Mouse (Mus musculus) midbrain, embryonic 12.5 days (tissue): Measurements from ENCODE around the gene Zgrf1. TPM values are rescaled to one million over a fixed set of nuclear protein-coding genes. Genes with fewer than 3 reads are reported as not detected.

Source experiments
- ATAC-seq: fragments of 200-750 bp; cut with Nextera tagmentation; 2 replicates; pipeline ENCODE4 v1.8.0; 2017; ENCODE audit warnings: low read depth, moderate TSS enrichment, moderate library complexity; ENCODE audit not compliant: low FRiP score
- H3K27ac ChIP-seq: fragments of 300-500 bp; sonication (generic); replicated peaks from 2 replicates; pipeline ENCODE4 v1.5.1; 2016; ENCODE audit warnings: mild to moderate bottlenecking
- H3K27me3 ChIP-seq: fragments of 300-500 bp; sonication (generic); 2 replicates; pipeline ENCODE4 v1.6.1; 2016; ENCODE audit warnings: mild to moderate bottlenecking
- H3K36me3 ChIP-seq: fragments of 300-500 bp; sonication (generic); 2 replicates; pipeline ENCODE4 v1.6.1; 2016
- H3K4me1 ChIP-seq: fragments of 300-500 bp; sonication (generic); 2 replicates; pipeline ENCODE4 v1.6.1; 2016
- H3K4me2 ChIP-seq: fragments of 300-500 bp; sonication (generic); replicated peaks from 2 replicates; pipeline ENCODE4 v1.6.1; 2016; ENCODE audit warnings: mild to moderate bottlenecking, moderate library complexity
- H3K4me3 ChIP-seq: fragments of 300-500 bp; sonication (generic); 2 replicates; pipeline ENCODE4 v1.5.1; 2016; ENCODE audit warnings: mild to moderate bottlenecking
- H3K9ac ChIP-seq: fragments of 300-500 bp; sonication (generic); replicated peaks from 2 replicates; pipeline ENCODE4 v1.6.1; 2016; ENCODE audit warnings: mild to moderate bottlenecking, moderate library complexity
- H3K9me3 ChIP-seq: fragments of 300-500 bp; sonication (generic); 2 replicates; pipeline ENCODE4 v1.6.1; 2016; ENCODE audit warnings: mild to moderate bottlenecking
- WGBS: fragments of 180-500 bp; shearing (Covaris S2); methylation state at CpG from one replicate; pipeline ENCODE4 v1.1.7; 2016; 5-methylcytosine and 5-hydroxymethylcytosine counted together
- polyA plus RNA-seq: library from polyadenylated mRNA; unstranded; fragments of >200 nt; fragmentation: Nextera tagmentation; extraction: Ambion mirVana; gene quantifications from 2 replicates; pipeline ENCODE4 v1.2.1, GENCODE M21; 2016

The Zgrf1 gene
- polyA plus RNA-seq, 1 experiment from 2014 or later: 16.9 TPM

GRCm38 (mm10) chr3:127631582-127631981, 78.3 kb downstream of the Zgrf1 start:
- ATAC-seq: no peak
- Histone ChIP-seq H3K4me1 (peaks cover 65% of the 10 kb centered on the region), H3K27ac (peak overlapping the region; percentile 92; the same call in 1 of the 2 replicates), H3K27me3 (peaks cover 88% of the 10 kb centered on the region), H3K4me2 (peak overlapping the region; percentile 70), H3K9me3 (no peaks in the 10 kb centered on the region), H3K36me3 (no peaks in the 10 kb centered on the region), H3K4me3 (peak overlapping the region; percentile 5; the same call in 1 of the 2 replicates), H3K9ac (no peak overlapping the region)
- under 1% methylated on average over 10 of the region's 10 CpGs for WGBS

DNA sequence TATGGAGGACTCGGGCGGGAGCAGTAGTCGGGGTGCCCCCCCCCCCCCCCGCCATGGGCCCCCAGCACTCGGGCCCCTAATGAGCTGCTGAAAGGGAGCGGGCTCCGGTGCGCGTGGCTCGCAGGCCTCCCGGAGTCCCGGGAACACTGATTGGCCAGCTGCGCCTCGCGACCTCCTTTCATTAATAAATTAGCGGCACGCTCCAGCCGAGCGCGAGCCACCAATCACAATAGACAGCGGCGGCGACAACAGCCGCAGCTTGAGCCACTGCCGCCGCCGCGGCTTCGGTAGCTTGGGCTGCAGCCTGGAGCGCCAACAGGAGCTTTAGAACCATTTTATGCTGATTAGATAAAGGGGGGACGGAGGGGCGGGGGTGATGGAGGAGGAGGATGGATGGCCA, 79.2 kb downstream of the Zgrf1 start:
- H3K4me1 ChIP-seq: peaks cover 56% of the 10 kb centered on the region
- WGBS: under 1% methylated on average over 27 of the region's 32 CpGs

DNA sequence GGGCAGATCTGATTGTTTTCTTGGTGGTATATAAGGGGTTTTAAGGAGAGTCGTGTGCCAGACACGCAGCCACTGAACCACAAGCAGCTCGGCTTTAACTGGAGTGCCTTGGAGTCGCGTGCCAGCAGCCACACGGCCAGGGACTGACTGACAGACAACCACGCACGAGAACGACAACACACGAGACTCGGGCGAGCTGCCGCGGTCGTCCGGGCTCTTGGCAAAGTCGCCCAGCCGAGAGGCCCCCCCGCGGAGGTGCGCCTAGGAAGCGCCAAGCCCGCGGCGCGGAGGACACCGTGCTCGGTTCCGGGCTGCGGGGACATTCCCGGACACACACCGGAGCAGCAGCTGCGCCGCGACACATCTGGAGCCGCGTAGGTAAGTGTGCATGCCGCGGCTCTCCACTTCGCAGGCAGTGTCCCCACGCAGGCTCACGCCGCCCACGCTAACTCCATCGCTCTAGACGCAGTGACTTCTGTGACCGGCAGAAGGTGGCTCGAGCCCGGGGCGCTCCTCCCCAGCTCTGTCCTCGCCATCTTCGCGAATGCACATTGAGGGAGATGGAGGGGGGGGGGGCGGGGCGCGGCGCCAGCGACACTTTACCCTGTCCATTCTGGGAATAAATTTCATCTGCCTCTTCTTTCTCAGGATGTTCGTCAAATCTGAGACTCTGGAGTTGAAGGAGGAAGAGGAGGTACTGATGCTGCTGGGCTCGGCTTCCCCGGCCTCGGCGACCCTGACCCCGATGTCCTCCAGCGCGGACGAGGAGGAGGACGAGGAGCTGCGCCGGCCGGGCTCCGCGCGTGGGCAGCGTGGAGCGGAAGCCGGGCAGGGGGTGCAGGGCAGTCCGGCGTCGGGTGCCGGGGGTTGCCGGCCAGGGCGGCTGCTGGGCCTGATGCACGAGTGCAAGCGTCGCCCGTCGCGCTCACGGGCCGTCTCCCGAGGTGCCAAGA, 80.1 kb downstream of the Zgrf1 start, which contains the start of gene Neurog2:
TSS of gene Neurog2 (plus strand) at position 56 of the 953 bp plus-strand sequence.
- H3K4me1 ChIP-seq: peaks cover 48% of the 10 kb centered on the region
- WGBS: under 1% methylated on average over 92 of the region's 92 CpGs
- no peaks in the 10 kb centered on the region for H3K36me3 ChIP-seq
- H3K27ac ChIP-seq: peak within 1 kb of the TSS; percentile 92
- H3K4me2 ChIP-seq: peak within 1 kb of the TSS; percentile 70
- ATAC-seq: peak; percentile 61
- peak within 1 kb of the TSS; percentile 58 for H3K4me3 ChIP-seq
- H3K9ac ChIP-seq: peak within 1 kb of the TSS; percentile 77
- H3K27me3 ChIP-seq: peaks cover 88% of the 10 kb centered on the region
- no peaks in the 10 kb centered on the region for H3K9me3 ChIP-seq

More for the DNA sequence above, 79.2 kb downstream of the Zgrf1 start:
- H3K4me2 ChIP-seq: peak overlapping the region; percentile 70
- ATAC-seq: peak; percentile 83
- H3K27ac ChIP-seq: peak overlapping the region; percentile 92
- peak overlapping the region; percentile 58 for H3K4me3 ChIP-seq
- no peaks in the 10 kb centered on the region for H3K36me3 ChIP-seq
- peaks cover 88% of the 10 kb centered on the region for H3K27me3 ChIP-seq
- H3K9me3 ChIP-seq: no peaks in the 10 kb centered on the region
- H3K9ac ChIP-seq: peak overlapping the region; percentile 37; the same call in 1 of the 2 replicates

DNA sequence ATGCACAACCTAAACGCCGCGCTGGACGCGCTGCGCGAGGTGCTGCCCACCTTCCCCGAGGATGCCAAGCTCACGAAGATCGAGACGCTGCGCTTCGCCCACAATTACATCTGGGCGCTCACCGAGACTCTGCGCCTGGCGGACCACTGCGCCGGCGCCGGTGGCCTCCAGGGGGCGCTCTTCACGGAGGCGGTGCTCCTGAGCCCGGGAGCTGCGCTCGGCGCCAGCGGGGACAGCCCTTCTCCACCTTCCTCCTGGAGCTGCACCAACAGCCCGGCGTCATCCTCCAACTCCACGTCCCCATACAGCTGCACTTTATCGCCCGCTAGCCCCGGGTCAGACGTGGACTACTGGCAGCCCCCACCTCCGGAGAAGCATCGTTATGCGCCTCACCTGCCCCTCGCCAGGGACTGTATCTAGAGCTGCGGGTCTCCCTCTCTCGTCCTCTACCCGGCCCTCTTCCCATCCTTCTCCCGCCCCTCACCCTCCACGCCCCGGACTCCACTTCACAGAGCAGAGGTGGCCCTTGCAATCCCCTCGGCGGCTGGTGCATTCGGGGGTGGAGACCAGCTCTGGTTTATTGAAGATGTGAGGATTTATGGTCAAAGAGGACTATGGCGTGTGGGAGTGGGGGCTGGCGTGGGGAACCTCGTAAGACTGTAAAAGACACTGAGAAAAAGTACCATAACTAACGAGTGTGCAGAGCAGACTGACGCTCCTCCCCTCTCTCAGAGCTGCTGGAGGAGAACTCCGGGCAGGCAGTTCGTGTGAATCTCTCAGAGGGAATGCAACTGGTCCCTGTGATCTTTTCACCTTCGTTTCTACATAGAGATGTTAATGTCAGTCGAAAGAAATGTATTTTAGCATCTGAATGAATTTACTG, 81.1 kb downstream of the Zgrf1 start:
- WGBS: under 1% methylated on average over 57 of the region's 58 CpGs
- H3K4me3 ChIP-seq: peak overlapping the region; percentile 58
- peak overlapping the region; percentile 92 for H3K27ac ChIP-seq
- peaks cover 91% of the 10 kb centered on the region for H3K27me3 ChIP-seq
- peak; percentile 52 for ATAC-seq
- H3K4me2 ChIP-seq: peak overlapping the region; percentile 70
- no peaks in the 10 kb centered on the region for H3K36me3 ChIP-seq
- peak overlapping the region; percentile 77 for H3K9ac ChIP-seq
- H3K4me1 ChIP-seq: peaks cover 45% of the 10 kb centered on the region
- H3K9me3 ChIP-seq: no peaks in the 10 kb centered on the region

- peak overlapping the region; percentile 70 for H3K4me2 ChIP-seq
- peak overlapping the region; percentile 92 for H3K27ac ChIP-seq
- WGBS: 2% methylated on average over 3 of the region's 3 CpGs
- ATAC-seq: no peak
- peak overlapping the region; percentile 77; the same call in 1 of the 2 replicates for H3K9ac ChIP-seq
- H3K9me3 ChIP-seq: no peaks in the 10 kb centered on the region
- H3K27me3 ChIP-seq: peaks cover 91% of the 10 kb centered on the region
- peaks cover 51% of the 10 kb centered on the region for H3K4me1 ChIP-seq
- H3K4me3 ChIP-seq: peak overlapping the region; percentile 58
- no peaks in the 10 kb centered on the region for H3K36me3 ChIP-seq
Measured at GRCm38 (mm10) chr3:127634984-127635349, 81.7 kb downstream of the Zgrf1 start.

- WGBS: under 1% methylated on average over 36 of the region's 36 CpGs
- Histone ChIP-seq H3K4me3 (peak overlapping the region; percentile 15; the same call in 1 of the 2 replicates), H3K27ac (peak overlapping the region; percentile 73)
Measured at GRCm38 (mm10) chr3:127639875-127640761, 86.8 kb downstream of the Zgrf1 start.

GRCm38 (mm10) chr3:127640762-127641700, 87.7 kb downstream of the Zgrf1 start:
- Histone ChIP-seq H3K4me1 (peaks cover 50% of the 10 kb centered on the region), H3K27ac (peak overlapping the region; percentile 73), H3K9ac (peak overlapping the region; percentile 24; the same call in 1 of the 2 replicates), H3K27me3 (peaks cover 93% of the 10 kb centered on the region), H3K4me3 (0 out of 2 replicates have a peak overlapping the region, but pooled peaks have one; percentile 10), H3K36me3 (no peaks in the 10 kb centered on the region), H3K9me3 (no peaks in the 10 kb centered on the region), H3K4me2 (peak overlapping the region; percentile 41)
- 2% methylated on average over 37 of the region's 37 CpGs for WGBS
- peak; percentile 34 for ATAC-seq

More at GRCm38 (mm10) chr3:127639875-127640761, 86.8 kb downstream of the Zgrf1 start:
- Histone ChIP-seq H3K4me2 (peak overlapping the region; percentile 41), H3K27me3 (peaks cover 88% of the 10 kb centered on the region), H3K36me3 (no peaks in the 10 kb centered on the region), H3K4me1 (peaks cover 42% of the 10 kb centered on the region), H3K9ac (no peak overlapping the region), H3K9me3 (no peaks in the 10 kb centered on the region)
- ATAC-seq: peak; percentile 83

DNA sequence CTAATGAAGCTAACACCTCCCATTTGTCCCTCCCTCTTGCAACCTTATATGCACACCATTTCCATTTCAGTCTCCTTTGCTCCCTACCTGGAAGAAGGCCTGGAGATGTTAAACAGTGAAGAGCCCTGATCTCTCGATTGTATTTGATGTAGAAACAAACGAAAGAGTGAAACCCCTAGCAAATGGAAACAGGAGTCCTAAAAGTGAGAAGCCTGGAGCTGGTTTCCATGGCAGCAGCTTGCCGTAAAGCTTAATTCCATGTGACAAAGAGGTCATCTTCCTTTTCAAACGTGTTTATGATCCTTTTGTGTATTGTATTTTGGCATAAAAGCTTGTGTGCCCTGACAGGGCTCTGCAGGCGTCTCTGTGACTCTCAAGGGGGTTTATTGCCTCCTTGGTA, 88.9 kb downstream of the Zgrf1 start:
- Histone ChIP-seq H3K27ac (peak overlapping the region; percentile 39; the same call in 1 of the 2 replicates), H3K27me3 (peaks cover 95% of the 10 kb centered on the region), H3K9me3 (no peaks in the 10 kb centered on the region), H3K36me3 (no peaks in the 10 kb centered on the region), H3K4me3 (no peak overlapping the region), H3K4me2 (peak overlapping the region; percentile 21), H3K4me1 (peaks cover 57% of the 10 kb centered on the region), H3K9ac (no peak overlapping the region)
- no peak for ATAC-seq
- 3% methylated on average over 5 of the region's 5 CpGs for WGBS

DNA sequence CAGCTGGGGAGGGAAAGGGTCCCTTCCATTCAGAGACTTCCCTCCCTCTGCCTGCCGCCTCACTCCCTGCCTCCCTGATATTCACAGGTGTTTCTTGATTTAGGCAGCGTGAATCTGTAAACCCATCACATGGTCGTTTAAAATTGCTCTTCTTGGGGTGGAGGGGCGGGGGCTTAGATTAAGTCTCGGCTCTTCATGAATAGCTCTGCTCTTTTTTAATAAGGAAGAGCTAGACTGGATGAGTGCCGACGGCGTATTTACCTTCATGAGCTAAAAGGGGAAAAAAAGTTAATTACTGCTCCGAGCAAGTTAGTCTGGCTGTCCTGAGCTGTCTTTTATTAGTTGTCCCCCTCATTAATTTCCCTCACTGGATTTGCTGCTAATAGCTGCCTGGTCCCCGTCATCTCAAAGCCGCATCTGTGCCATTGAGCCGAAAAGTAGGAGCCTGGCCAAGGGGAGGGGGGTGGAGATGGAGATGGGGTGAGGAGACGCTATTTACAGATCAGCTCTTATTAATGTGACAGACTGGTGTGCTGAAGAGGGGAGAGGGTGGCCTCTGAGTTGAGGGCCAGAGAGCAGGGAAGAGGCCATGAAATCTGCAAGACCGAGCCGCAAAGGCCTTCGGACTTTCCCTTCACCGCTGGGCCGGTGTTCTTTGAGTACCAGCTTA, 93.0 kb downstream of the Zgrf1 start:
- peaks cover 33% of the 10 kb centered on the region for H3K4me1 ChIP-seq
- 34% methylated on average over 18 of the region's 18 CpGs for whole genome bisulfite sequencing
- H3K4me2 ChIP-seq: 0 out of 2 replicates have a peak overlapping the region, but pooled peaks have one; percentile 17
- peak overlapping the region; percentile 35 for H3K27ac ChIP-seq
- no peaks in the 10 kb centered on the region for H3K9me3 ChIP-seq
- no peak overlapping the region for H3K9ac ChIP-seq
- peak; percentile 81 for ATAC-seq
- H3K4me3 ChIP-seq: no peak overlapping the region
- H3K36me3 ChIP-seq: no peaks in the 10 kb centered on the region
- peaks cover 90% of the 10 kb centered on the region for H3K27me3 ChIP-seq
